Mouse (Mus musculus): ENCODE results near the gene Olfr1275. TPM values are rescaled to one million over a fixed set of nuclear protein-coding genes. Genes with fewer than 3 reads are reported as not detected.

The Olfr1275 gene
- not detected for polyA plus RNA-seq (2021)

DNA sequence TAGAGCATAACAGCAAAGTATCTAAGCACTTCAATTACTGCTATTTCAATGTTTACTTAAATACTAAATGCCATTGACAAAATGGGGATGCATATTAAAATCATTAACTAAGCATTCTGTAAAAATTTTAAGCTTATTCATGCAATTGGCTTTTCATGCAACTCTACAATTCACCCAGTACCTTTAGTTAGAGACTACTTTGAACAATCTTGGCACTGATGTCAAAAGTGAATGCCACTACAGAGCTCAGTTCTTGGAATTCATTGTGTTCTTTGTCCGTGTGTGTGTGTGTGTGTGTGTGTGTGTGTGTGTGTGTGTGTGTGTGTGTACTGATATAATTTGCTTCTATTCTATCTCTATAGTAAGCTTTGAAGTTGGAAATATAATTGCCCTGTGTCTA is at the start of gene Olfr1275:
Olfr1275 (minus strand) TSS at position 101 of the 400 bp plus-strand sequence.
- CTCF ChIA-PET = no interaction called here
- DNase-seq (ENCODE audit: low read depth, low spot score) (no peak), ATAC-seq (no peak)
- no peak for TF ChIP-seq CTCF (IDR thresholded peaks at IDR 0.05)
- POLR2A ChIA-PET = no interaction called here
- in situ Hi-C loops (cut with MboI; ENCODE audit: low pct_unique_long_range_greater_than_20kb) = no loop called here
- H3K27me3 ChIP-seq = no peaks in the 10 kb centered on the region

DNA sequence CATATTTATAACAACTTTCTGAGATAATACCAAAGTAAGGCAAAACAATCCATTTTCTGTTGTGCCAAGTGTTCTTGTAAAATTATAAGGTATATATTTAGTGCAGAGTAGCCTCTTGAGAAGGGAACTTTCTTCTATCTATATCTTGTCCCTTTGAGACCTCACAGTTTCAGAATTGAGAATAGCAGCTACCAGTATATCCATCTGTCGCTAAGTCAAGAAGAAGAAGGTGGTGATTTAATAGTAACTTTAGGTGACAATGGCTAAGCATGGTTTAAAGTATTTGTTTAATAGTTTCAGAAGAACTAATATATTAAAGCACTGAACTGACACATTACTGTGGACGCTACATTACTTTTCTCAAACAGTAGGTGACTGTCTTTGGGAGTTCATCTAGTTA is 38.9 kb upstream of the Olfr1275 start, which contains the start of gene Olfr1277:
Olfr1277 (minus strand) TSS at position 101 of the 400 bp plus-strand sequence.
- CTCF ChIA-PET = no interaction called here
- no peak for DNase-seq (ENCODE audit: low read depth, low spot score)
- no peak for ATAC-seq
- POLR2A ChIA-PET = no interaction called here
- no peaks in the 10 kb centered on the region for H3K27me3 ChIP-seq
- in situ Hi-C loops (cut with MboI; ENCODE audit: low pct_unique_long_range_greater_than_20kb) = no loop called here
- TF ChIP-seq CTCF (IDR thresholded peaks at IDR 0.05) = no peak

DNA sequence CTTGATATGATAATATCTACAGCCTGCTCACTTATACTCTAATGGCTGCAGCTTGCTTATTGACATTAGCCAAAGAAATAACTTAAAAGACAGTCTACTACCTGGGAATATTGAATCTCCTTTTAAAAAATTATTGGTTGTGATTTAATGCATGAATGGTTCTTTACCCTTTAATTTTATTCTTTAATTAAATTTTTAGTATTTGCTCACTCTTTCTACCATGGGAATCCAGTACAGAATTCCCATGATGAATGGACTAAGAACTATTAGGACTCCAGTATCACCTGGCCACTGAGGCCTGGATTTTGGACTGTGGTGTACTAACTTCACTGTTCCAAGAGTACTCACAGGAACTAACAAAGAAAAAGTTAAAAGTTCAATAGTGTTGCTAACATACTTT is 19.1 kb upstream of the Olfr1275 start, which contains the start of gene Olfr1276:
Olfr1276 (plus strand) TSS at position 301 of the 400 bp plus-strand sequence.
- no peak for ATAC-seq
- CTCF ChIA-PET = no interaction called here

DNA sequence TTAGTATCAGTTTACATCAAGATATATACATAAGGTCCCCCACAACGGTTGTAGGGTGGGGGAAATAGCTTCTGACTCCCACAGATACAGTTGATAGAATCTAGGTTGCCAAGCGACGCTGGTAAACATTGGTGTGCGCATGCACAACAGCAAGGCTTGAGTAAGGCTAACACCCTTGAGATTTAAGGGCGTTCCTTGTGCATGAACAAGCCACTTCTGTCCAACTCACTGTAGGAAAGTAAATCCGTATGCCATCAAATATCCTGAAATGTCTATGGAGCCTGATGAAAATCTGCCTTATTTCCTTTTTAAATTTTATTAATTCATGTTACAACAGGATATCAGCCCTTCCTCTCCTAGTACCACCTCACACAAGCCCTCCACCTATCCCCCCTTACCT is 5.6 kb downstream of the Olfr1275 start, which contains the start of gene 4930430A15Rik:
4930430A15Rik (minus strand) TSS at position 101 of the 400 bp plus-strand sequence.
- CTCF ChIA-PET = no interaction called here
- in situ Hi-C loops (cut with MboI; ENCODE audit: low pct_unique_long_range_greater_than_20kb) = no loop called here
- ATAC-seq = no peak
- H3K27me3 ChIP-seq = no peaks in the 10 kb centered on the region
- TF ChIP-seq CTCF (IDR thresholded peaks at IDR 0.05) = no peak
- POLR2A ChIA-PET = no interaction called here
- no peak for DNase-seq (ENCODE audit: low read depth, low spot score)

More for the DNA sequence above, 19.1 kb upstream of the Olfr1275 start, which contains the start of gene Olfr1276:
- POLR2A ChIA-PET = no interaction called here
- H3K27me3 ChIP-seq = no peaks in the 10 kb centered on the region
- no peak for TF ChIP-seq CTCF (IDR thresholded peaks at IDR 0.05)
- in situ Hi-C loops (cut with MboI; ENCODE audit: low pct_unique_long_range_greater_than_20kb) = no loop called here
- DNase-seq (ENCODE audit: low read depth, low spot score) = no peak

DNA sequence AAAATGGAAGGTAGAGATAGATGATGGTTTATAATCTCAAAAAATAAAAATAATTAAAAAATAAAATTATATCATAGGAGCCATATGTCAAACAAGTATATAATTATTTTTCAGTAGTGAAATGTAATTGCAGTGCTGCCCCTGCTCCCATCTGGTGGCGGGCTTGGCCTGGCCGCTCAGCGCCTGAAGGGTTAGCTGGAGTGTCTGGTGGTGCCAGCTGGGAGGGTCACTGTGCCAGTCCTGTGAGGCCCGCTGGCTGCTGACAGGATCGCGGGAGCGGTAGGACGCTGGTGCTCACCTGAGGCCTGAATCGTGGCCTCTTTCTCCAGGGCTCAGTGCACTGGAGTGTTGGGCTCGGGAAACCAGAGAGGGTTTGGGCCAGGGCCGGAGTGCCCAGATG is 53.0 kb downstream of the Olfr1275 start:
- POLR2A ChIA-PET = interaction anchor here (0.7 kb wide), 1 partner anchor 310 kb away, joined by 3 read pairs; no protein-coding TSS in a partner anchor
- in situ Hi-C loops (cut with MboI; ENCODE audit: low pct_unique_long_range_greater_than_20kb) = no loop called here
- no peak for DNase-seq (ENCODE audit: low read depth, low spot score)
- TF ChIP-seq CTCF (IDR thresholded peaks at IDR 0.05) = no peak
- ATAC-seq = no peak
- no peaks in the 10 kb centered on the region for H3K27me3 ChIP-seq
- CTCF ChIA-PET = no interaction called here

Other genes with a start within 250 kb of the Olfr1275 start
- gene Gm13941, start 129.3 kb downstream of the Olfr1275 start, polyA plus RNA-seq (2021) = not detected
- gene Gm15130, start 82.3 kb downstream of the Olfr1275 start, polyA plus RNA-seq (2021) = not detected
- not detected for gene 4930430A15Rik, start 5.7 kb downstream of the Olfr1275 start, polyA plus RNA-seq (2021)
- gene Olfr1276, start 19.2 kb upstream of the Olfr1275 start, polyA plus RNA-seq (2021) = not detected
- not detected for gene Olfr1277, start 38.8 kb upstream of the Olfr1275 start, polyA plus RNA-seq (2021)
- gene Olfr1278, start 54.9 kb upstream of the Olfr1275 start, polyA plus RNA-seq (2021) = not detected
- gene Olfr1279, start 65.3 kb upstream of the Olfr1275 start, polyA plus RNA-seq (2021) = 1.9 TPM
- gene Olfr1280, start 78.7 kb upstream of the Olfr1275 start, polyA plus RNA-seq (2021) = not detected
- not detected for gene Olfr1281, start 91.2 kb upstream of the Olfr1275 start, polyA plus RNA-seq (2021)
- not detected for gene Olfr1282, start 100.8 kb upstream of the Olfr1275 start, polyA plus RNA-seq (2021)
- gene Olfr1283, start 131.5 kb upstream of the Olfr1275 start, polyA plus RNA-seq (2021) = not detected
- gene Olfr1284, start 140.2 kb upstream of the Olfr1275 start, polyA plus RNA-seq (2021) = not detected
- not detected for gene Olfr1286, start 187.8 kb upstream of the Olfr1275 start, polyA plus RNA-seq (2021)
- gene Olfr1287, start 213.9 kb upstream of the Olfr1275 start, polyA plus RNA-seq (2021) = not detected
- gene Olfr1288, start 238.8 kb upstream of the Olfr1275 start, polyA plus RNA-seq (2021) = not detected
- not detected for gene Olfr1289, start 245.5 kb upstream of the Olfr1275 start, polyA plus RNA-seq (2021)